Mouse (Mus musculus): ENCODE measurements around the gene Ccer2.

The Ccer2 gene

GRCm38 (mm10) chr7:28749935-28750334 is 6.0 kb upstream of the Ccer2 start:
- no peak for DNase-seq (ENCODE audit: low spot score)

GRCm38 (mm10) chr7:28758623-28759022 is 2.6 kb downstream of the Ccer2 start:
- DNase-seq (ENCODE audit: low spot score), result no peak

GRCm38 (mm10) chr7:28761907-28762306 is 5.9 kb downstream of the Ccer2 start:
- DNase-seq (ENCODE audit: low spot score), result no peak

- DNase-seq (ENCODE audit: low spot score), result no peak
Measured at GRCm38 (mm10) chr7:28765211-28765610, 9.2 kb downstream of the Ccer2 start.

GRCm38 (mm10) chr7:28766173-28766879 is 10.4 kb downstream of the Ccer2 start, which contains the start of gene Sirt2:
TSS of gene Sirt2 (plus strand) at chr7:28766735.
- peak; percentile 99 for DNase-seq (ENCODE audit: low spot score)

GRCm38 (mm10) chr7:28766910-28767309 is 10.9 kb downstream of the Ccer2 start:
- DNase-seq (ENCODE audit: low spot score), result no peak

- no peak for DNase-seq (ENCODE audit: low spot score)
Measured at GRCm38 (mm10) chr7:28767462-28767965, 11.5 kb downstream of the Ccer2 start, which contains the start of gene Nfkbib. TSS of gene Nfkbib (minus strand) at chr7:28767512.

- no peak for DNase-seq (ENCODE audit: low spot score)
Measured at GRCm38 (mm10) chr7:28769414-28769958, 13.5 kb downstream of the Ccer2 start.

GRCm38 (mm10) chr7:28770309-28770708 is 14.3 kb downstream of the Ccer2 start:
- no peak for DNase-seq (ENCODE audit: low spot score)

- no peak for DNase-seq (ENCODE audit: low spot score)
Measured at GRCm38 (mm10) chr7:28771867-28772266, 15.9 kb downstream of the Ccer2 start.

GRCm38 (mm10) chr7:28773163-28773562 is 17.2 kb downstream of the Ccer2 start:
- no peak for DNase-seq (ENCODE audit: low spot score)

GRCm38 (mm10) chr7:28774164-28774563 is 18.2 kb downstream of the Ccer2 start:
- DNase-seq (ENCODE audit: low spot score), result no peak

- no peak for DNase-seq (ENCODE audit: low spot score)
Measured at GRCm38 (mm10) chr7:28775129-28775528, 19.2 kb downstream of the Ccer2 start.

- DNase-seq (ENCODE audit: low spot score), result no peak
Measured at GRCm38 (mm10) chr7:28778825-28779224, 22.9 kb downstream of the Ccer2 start.

GRCm38 (mm10) chr7:28780067-28780658 is 24.2 kb downstream of the Ccer2 start:
- DNase-seq (ENCODE audit: low spot score), result peak; percentile 96

GRCm38 (mm10) chr7:28780857-28781256 is 24.9 kb downstream of the Ccer2 start:
- peak; percentile 37 for DNase-seq (ENCODE audit: low spot score)

- DNase-seq (ENCODE audit: low spot score), result no peak
Measured at GRCm38 (mm10) chr7:28781261-28781663, 25.3 kb downstream of the Ccer2 start.

GRCm38 (mm10) chr7:28785161-28785560 is 29.2 kb downstream of the Ccer2 start:
- no peak for DNase-seq (ENCODE audit: low spot score)

GRCm38 (mm10) chr7:28787884-28788283 is 31.9 kb downstream of the Ccer2 start:
- no peak for DNase-seq (ENCODE audit: low spot score)

GRCm38 (mm10) chr7:28788307-28789195 is 32.6 kb downstream of the Ccer2 start, which contains the start of gene Rinl:
TSS of gene Rinl (plus strand) at chr7:28788969.
- DNase-seq (ENCODE audit: low spot score), result no peak

GRCm38 (mm10) chr7:28789235-28789634 is 33.3 kb downstream of the Ccer2 start:
- no peak for DNase-seq (ENCODE audit: low spot score)

Data from retina, embryonic 14.5 days (tissue).